Mouse (Mus musculus): ENCODE results near the gene Gm3543.
"Not testable (repeated sequence)": the region's sequence is repeated elsewhere in the genome, so short reads cannot be mapped to it uniquely, and the experiment has no call there.

Gm3543 gene

DNA sequence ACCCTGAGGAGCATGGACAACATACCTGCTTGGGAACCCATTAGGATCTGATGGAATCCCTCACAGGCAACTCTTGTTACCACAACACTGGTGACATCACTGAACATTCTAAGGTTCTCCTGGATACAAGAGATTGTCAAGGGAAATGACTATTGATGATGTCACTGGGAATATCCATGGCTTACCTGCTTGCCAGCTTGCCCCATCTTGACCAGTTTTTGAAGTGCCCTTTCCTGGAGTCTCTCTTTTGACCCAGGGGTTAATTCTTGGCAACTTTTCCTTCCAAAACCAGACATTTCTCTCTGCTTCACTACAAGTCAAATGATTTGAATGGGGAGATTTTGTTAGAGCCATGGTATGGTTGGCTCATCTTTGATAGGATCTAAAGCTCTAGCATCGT lies at the start of gene Gm3543:
Gm3543 (minus strand) TSS at position 101 of the 400 bp plus-strand sequence.
- not testable (repeated sequence) for DNase-seq (ENCODE audit: extremely low spot score, low read depth, low spot score)

DNA sequence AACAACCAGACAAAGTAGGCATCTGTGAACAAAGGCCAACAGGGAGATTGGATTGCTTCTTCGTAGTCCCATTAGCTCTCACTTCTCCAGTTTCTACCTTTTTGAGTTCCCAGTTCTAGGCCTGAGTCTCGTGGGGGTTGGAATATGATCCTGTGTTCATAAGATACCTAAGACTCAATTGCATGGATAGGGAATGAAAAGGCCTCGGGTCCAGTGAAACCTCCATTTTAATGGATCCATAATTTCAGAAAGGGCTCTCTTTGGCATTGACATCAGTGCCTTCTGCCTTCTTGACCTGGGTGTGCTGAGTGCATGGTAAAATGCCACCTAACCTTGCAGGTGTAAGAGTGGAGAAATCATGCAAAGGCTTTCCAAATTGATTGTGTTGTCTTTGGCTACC lies 14.5 kb downstream of the Gm3543 start:
- not testable (repeated sequence) for DNase-seq (ENCODE audit: extremely low spot score, low read depth, low spot score)

DNA sequence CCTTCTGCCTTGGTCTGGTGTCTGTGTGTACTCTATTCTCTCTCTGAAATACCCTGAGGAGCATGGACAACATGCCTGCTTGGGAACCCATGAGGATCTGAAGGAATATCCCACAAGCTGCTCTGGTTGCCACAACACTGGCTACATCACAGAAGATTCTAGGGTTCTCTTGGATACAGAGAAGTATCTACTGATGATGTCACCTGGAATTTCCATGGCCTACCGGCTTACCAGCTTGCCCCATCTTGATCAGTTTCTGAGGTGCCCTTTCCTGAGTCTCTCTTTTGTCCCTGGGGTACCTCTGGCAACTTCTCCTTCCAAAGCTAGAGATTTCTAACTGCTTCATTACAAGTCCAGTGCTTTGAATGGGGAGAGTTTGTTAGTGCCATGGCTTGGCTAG lies 15.3 kb downstream of the Gm3543 start, which contains the start of gene Gm6401:
Gm6401 (minus strand) TSS at position 101 of the 400 bp plus-strand sequence.
- not testable (repeated sequence) for DNase-seq (ENCODE audit: extremely low spot score, low read depth, low spot score)

DNA sequence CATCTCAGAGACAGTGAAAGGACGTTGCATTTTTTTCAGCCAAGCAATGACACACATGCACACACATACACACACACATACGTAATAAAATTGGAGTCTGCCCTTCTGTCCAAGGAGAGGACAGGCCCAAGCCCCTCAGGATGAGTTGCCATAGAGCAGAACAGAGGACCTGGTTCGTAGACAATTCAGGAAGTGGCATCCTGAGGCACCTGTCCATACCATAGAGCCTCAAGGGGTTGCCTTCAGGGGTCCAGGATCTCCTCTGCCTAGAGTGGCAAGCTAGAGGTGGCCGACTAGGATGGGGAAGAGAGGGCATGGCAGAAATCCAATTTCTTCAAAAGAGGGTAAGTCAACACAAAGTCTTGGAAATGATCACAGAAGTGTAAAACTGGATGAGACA lies 19.0 kb downstream of the Gm3543 start:
- not testable (repeated sequence) for DNase-seq (ENCODE audit: extremely low spot score, low read depth, low spot score)

DNA sequence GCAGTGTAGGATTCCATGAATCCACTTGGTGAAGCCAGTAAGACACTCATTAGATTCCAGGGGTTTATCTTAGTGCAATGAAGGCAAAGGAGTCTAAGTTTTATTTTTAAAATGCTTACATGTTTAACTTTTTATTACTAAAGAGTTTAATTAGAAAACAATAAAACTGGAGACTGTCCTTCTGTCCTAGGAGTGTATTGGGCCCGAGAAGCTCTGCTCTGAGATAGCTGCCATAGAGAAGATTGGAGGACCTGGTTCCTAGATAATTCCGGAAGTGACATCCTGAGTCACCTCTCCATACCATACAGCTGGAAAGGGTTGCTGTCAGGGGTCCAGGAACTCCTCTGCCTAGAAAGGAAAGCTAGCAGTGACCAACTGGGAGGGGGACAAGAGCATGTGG lies 39.4 kb downstream of the Gm3543 start, which contains the start of gene 1700024B05Rik:
1700024B05Rik (plus strand) TSS at position 301 of the 400 bp plus-strand sequence.
- DNase-seq (ENCODE audit: extremely low spot score, low read depth, low spot score), result not testable (repeated sequence)

Data from hindlimb bud, embryonic 11.5 days (tissue).